Mouse (Mus musculus): ENCODE measurements around the gene Chst11.

DNA sequence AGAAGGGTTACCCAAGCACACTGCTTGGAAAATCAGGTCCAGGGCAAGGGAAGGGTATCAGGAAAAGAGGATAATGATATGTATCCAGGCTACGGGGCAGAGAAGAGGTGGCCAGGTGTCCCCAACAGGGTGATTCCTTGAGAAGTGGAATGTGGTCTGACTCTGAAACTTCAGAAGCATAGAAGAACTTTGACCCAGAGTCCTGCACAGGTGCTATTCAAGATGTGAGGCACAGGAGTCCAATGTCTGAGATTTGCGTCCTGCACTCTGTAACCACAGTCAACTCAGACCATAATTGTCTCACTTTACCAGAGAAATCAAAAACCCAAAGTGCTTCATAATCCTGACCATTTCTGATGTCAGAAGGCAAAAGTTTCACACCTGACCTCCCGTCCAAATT lies 139.3 kb downstream of the Chst11 start:
- no peak for TF ChIP-seq EP300 (IDR thresholded peaks at IDR 0.05)
- TF ChIP-seq CTCF (IDR thresholded peaks at IDR 0.05), result no peak

Measured in lung, postnatal 0 days (tissue).